Mouse (Mus musculus) hindbrain, embryonic 16.5 days (tissue): ENCODE results near the gene Grm3. TPM values are rescaled to one million over a fixed set of nuclear protein-coding genes. Genes with fewer than 3 reads are reported as not detected.

ENCODE experiments used
- ATAC-seq: fragments of 200-750 bp; cut with Nextera tagmentation; 2 replicates; pipeline ENCODE4 v1.8.0; 2017; ENCODE audit warnings: moderate TSS enrichment, moderate library complexity
- H3K27ac ChIP-seq: fragments of 300-500 bp; sonication (generic); 2 replicates; pipeline ENCODE4 v1.5.1; 2014; ENCODE audit warnings: low read depth, mild to moderate bottlenecking, control low read depth, low read length, moderate library complexity
- H3K27me3 ChIP-seq: fragments of 300-500 bp; sonication (generic); replicated peaks from 2 replicates; pipeline ENCODE4 v1.6.1; 2014; ENCODE audit warnings: low read length; ENCODE audit not compliant: control insufficient read depth, insufficient read depth
- H3K36me3 ChIP-seq: fragments of 300-500 bp; sonication (generic); 2 replicates; pipeline ENCODE4 v1.6.1; 2014; ENCODE audit warnings: mild to moderate bottlenecking, low read length, moderate library complexity, mixed read lengths; ENCODE audit not compliant: control insufficient read depth, insufficient read depth
- H3K4me1 ChIP-seq: fragments of 300-500 bp; sonication (generic); 2 replicates; pipeline ENCODE4 v1.6.1; 2014; ENCODE audit warnings: low read depth, low read length; ENCODE audit not compliant: control insufficient read depth, insufficient read depth
- H3K4me2 ChIP-seq: fragments of 300-500 bp; sonication (generic); 2 replicates; pipeline ENCODE4 v1.6.1; 2014; ENCODE audit warnings: mild to moderate bottlenecking, low read length, control low read depth, moderate library complexity
- H3K4me3 ChIP-seq: fragments of 300-500 bp; sonication (generic); 2 replicates; pipeline ENCODE4 v1.5.1; 2014; ENCODE audit warnings: mild to moderate bottlenecking, low read length, control low read depth, moderate library complexity
- H3K9ac ChIP-seq: fragments of 300-500 bp; sonication (generic); 2 replicates; pipeline ENCODE4 v1.6.1; 2014; ENCODE audit warnings: low read depth, mild to moderate bottlenecking, control low read depth, low read length, moderate library complexity
- H3K9me3 ChIP-seq: fragments of 300-500 bp; sonication (generic); 2 replicates; pipeline ENCODE4 v1.6.1; 2014; ENCODE audit warnings: mild to moderate bottlenecking, low read length, moderate library complexity; ENCODE audit not compliant: control insufficient read depth
- WGBS: fragments of 180-500 bp; shearing (Covaris S2); extraction: QIAGEN DNeasy Blood & Tissue Kit; methylation state at CpG from one replicate; pipeline ENCODE4 v1.1.7; 2014; 5-methylcytosine and 5-hydroxymethylcytosine counted together
- polyA plus RNA-seq: library from polyadenylated mRNA; unstranded; fragments of >200 nt; fragmentation: Nextera tagmentation; extraction: Ambion mirVana; gene quantifications from 2 replicates; pipeline ENCODE4 v1.2.1, GENCODE M21; 2015

Gene Grm3
- polyA plus RNA-seq, 1 experiment from 2014 or later: 97.5 TPM

- no peak overlapping the region for H3K27ac ChIP-seq
- H3K9ac ChIP-seq: no peak overlapping the region
- 66% methylated on average over 5 of the region's 5 CpGs for WGBS
- no peaks in the 10 kb centered on the region for H3K27me3 ChIP-seq
- no peaks in the 10 kb centered on the region for H3K9me3 ChIP-seq
- no peak overlapping the region for H3K4me2 ChIP-seq
- H3K4me3 ChIP-seq: no peak overlapping the region
- H3K4me1 ChIP-seq: no peaks in the 10 kb centered on the region
- peak; percentile 63; the same call in 1 of the 2 replicates for ATAC-seq
- H3K36me3 ChIP-seq: no peaks in the 10 kb centered on the region
These were observed 275.4 kb downstream of the Grm3 start for GRCm38 (mm10) chr5:9449570-9449969.

GRCm38 (mm10) chr5:9448931-9449330, 276.0 kb downstream of the Grm3 start:
- Histone ChIP-seq H3K4me3 (no peak overlapping the region), H3K27ac (no peak overlapping the region), H3K27me3 (no peaks in the 10 kb centered on the region), H3K9me3 (no peaks in the 10 kb centered on the region), H3K9ac (no peak overlapping the region), H3K4me2 (no peak overlapping the region), H3K4me1 (no peaks in the 10 kb centered on the region), H3K36me3 (no peaks in the 10 kb centered on the region)
- ATAC-seq: peak; percentile 24; the same call in 1 of the 2 replicates
- WGBS: 85% methylated on average over 6 of the region's 6 CpGs

GRCm38 (mm10) chr5:9446146-9446545, 278.8 kb downstream of the Grm3 start:
- H3K9me3 ChIP-seq: no peaks in the 10 kb centered on the region
- no peak overlapping the region for H3K4me3 ChIP-seq
- H3K27me3 ChIP-seq: no peaks in the 10 kb centered on the region
- H3K4me1 ChIP-seq: no peaks in the 10 kb centered on the region
- ATAC-seq: no peak
- 19% methylated on average over 1 of the region's 1 CpGs for whole genome bisulfite sequencing
- no peaks in the 10 kb centered on the region for H3K36me3 ChIP-seq
- H3K4me2 ChIP-seq: no peak overlapping the region
- no peak overlapping the region for H3K9ac ChIP-seq
- no peak overlapping the region for H3K27ac ChIP-seq
